Mouse (Mus musculus) myocyte (in vitro differentiated cells): ENCODE results near the gene Rras.

Experiments
- CEBPB ChIP-seq: IDR thresholded peaks from 2 replicates; pipeline ENCODE4 v1.6.1; 2011; ENCODE audit warnings: mild to moderate bottlenecking, moderate library complexity; ENCODE audit not compliant: poor library complexity, insufficient read depth, severe bottlenecking
- MYOD1 ChIP-seq, 3 experiments: IDR thresholded peaks; one replicate each; pipeline ENCODE4 v1.6.1; 2011; ENCODE audit warnings: control low read depth in 2 of 3, low read depth in 2 of 3, mild to moderate bottlenecking in 2 of 3, moderate library complexity in 1 of 3; ENCODE audit not compliant: insufficient read length in 2 of 3, control insufficient read depth in 1 of 3
- POLR2A ChIP-seq: IDR thresholded peaks from one replicate; pipeline ENCODE4 v1.6.1; 2011; ENCODE audit warnings: low read depth, mild to moderate bottlenecking, control low read depth, moderate library complexity; ENCODE audit not compliant: insufficient read length
- USF1 ChIP-seq: IDR thresholded peaks from one replicate; pipeline ENCODE4 v1.6.1; 2011; ENCODE audit warnings: low read depth, mild to moderate bottlenecking, control low read depth, moderate library complexity

GRCm38 (mm10) chr7:44997940-44998428 is 19.8 kb upstream of the Rras start:
- no peak for TF ChIP-seq POLR2A
- TF ChIP-seq CEBPB, result no peak
- TF ChIP-seq MYOD1 (IDR thresholded peaks at IDR 0.05; ENCODE audit: control insufficient read depth in 1 of 3, insufficient read length in 2 of 3, low read depth in 2 of 3), result no peak
- no peak for TF ChIP-seq USF1
